Mouse (Mus musculus) G1E (cell line): ENCODE measurements at regions not wholly inside any gene's neighbourhood (a gene's known extent, or its start where the extent isn't known, plus 50 kb on each side); places are given as distances from the start of the nearest gene placed in this dataset.
A peak's percentile ranks its signal among the peaks of the same experiment; 100 is the strongest.

Source experiments
- ATAC-seq: 2 replicates; pipeline ENCODE4 v1.8.0; 2016; ENCODE audit warnings: mild to moderate bottlenecking; ENCODE audit not compliant: insufficient number of reproducible peaks, poor library complexity, low FRiP score, severe bottlenecking; ENCODE audit errors: extremely low read depth
- DNase-seq: peaks from one replicate; pipeline ENCODE4 v3.0.0; 2012; ENCODE audit warnings: low spot score
- H3K27me3 ChIP-seq: 2 replicates; pipeline ENCODE4 v1.6.1; 2012; ENCODE audit warnings: mild to moderate bottlenecking, low read length, inconsistent platforms; ENCODE audit not compliant: insufficient read depth
- H3K36me3 ChIP-seq: replicated peaks from 2 replicates; pipeline ENCODE3; 2012; ENCODE audit warnings: mild to moderate bottlenecking, inconsistent platforms
- H3K4me1 ChIP-seq: 2 replicates; pipeline ENCODE4 v1.6.1; 2012; ENCODE audit warnings: low read depth, low read length, inconsistent platforms, mixed read lengths; ENCODE audit not compliant: insufficient read depth
- H3K4me3 ChIP-seq: 2 replicates; pipeline ENCODE4 v1.5.1; 2012; ENCODE audit warnings: low read depth, mild to moderate bottlenecking, inconsistent platforms, low read length, moderate library complexity, mixed read lengths
- H3K9me3 ChIP-seq: replicated peaks from 2 replicates; pipeline ENCODE4 v1.6.1; 2012; ENCODE audit warnings: inconsistent platforms
- CTCF ChIP-seq: IDR thresholded peaks from 2 replicates; pipeline ENCODE4 v1.5.1; 2012; ENCODE audit warnings: low read depth, low read length, inconsistent platforms, mixed read lengths
- GATA1 ChIP-seq: IDR thresholded peaks from 2 replicates; pipeline ENCODE4 v1.6.1; 2012; ENCODE audit warnings: borderline replicate concordance, low read length, inconsistent platforms, mixed read lengths
- GATA2 ChIP-seq: IDR thresholded peaks from 2 replicates; pipeline ENCODE4 v1.6.1; 2012; ENCODE audit warnings: low read depth, low read length, inconsistent platforms, borderline replicate concordance
- POLR2AphosphoS5 ChIP-seq: IDR thresholded peaks from 2 replicates; pipeline ENCODE4 v1.6.1; 2012; ENCODE audit warnings: low read depth, low read length, inconsistent platforms; ENCODE audit not compliant: insufficient replicate concordance
- TAL1 ChIP-seq: conservative IDR thresholded peaks from 2 replicates; pipeline ENCODE4 v1.6.1; 2012; ENCODE audit warnings: low read depth, low read length, inconsistent platforms, mixed read lengths

DNA sequence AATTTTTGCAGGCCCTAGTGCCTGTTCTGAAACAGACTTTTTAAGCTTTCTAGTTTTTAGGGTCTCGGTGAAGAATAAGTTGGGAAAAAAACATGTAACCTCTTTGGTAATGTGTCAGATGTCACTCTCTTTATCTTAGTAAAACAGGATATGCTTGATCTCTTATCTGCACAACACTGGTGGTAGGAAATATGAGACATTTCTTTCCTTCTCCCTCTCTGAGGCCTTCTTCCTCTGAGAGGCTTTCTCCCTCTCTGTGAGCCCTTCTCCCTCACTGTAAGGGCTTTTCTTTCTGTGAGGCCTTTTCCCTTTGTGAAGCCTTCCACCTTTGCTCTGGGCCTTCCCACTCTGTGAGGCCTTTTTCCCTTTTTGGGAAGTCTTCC, 708.7 kb upstream of the Slit2 start:
- Histone ChIP-seq H3K9me3 (no peaks in the 10 kb centered on the region), H3K36me3 (no peaks in the 10 kb centered on the region), H3K27me3 (no peaks in the 10 kb centered on the region), H3K4me1 (peaks cover 25% of the 10 kb centered on the region), H3K4me3 (no peak overlapping the region)
- DNase-seq (no peak), ATAC-seq (peak; percentile 89)
- TF ChIP-seq TAL1 (peak; percentile 71), POLR2AphosphoS5 (no peak)

DNA sequence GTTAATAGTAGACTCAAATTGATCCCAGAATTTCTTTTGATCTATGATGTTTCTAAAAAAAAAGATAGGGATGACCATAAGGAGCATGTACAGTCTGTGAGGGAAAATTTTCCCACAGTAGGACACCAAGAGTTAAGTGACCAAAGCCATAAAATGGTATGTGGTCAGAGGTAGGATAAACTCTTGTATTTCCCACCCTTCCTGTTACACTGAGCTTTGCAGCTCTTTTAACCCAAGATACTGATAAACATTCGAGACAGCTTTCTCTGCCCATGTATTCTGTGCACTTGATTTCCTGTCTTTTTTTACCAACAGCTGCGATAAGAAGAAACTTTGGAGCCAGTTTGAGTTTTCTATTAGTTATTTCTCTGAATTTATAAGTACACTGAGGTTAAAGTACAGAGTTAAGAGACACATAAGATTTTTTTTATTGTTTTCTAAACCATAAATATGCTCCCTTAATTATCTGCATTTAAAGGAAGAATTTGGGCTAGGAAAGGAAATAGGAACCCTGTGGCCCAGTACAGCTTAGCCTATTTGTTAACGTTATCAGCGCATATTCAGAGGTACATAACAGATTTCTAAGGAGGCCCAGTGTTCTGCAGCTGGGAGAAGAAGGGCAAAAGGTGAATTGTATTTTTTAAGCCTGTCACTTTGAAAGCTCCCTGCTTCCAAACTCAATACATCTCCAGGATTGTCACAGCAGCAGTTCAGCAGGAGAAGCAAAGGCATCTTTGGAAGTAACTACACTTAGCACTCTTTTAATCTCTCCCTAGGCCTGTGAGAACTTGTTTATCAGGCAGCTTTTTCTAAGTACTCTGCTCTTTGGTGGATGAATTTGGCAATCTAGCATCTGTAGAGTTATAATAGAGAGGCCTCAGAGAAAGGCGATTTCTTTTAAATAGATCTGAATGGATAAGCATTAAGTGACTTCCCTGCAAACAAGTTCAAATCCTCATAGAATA, 706.4 kb upstream of the Slit2 start:
- Histone ChIP-seq H3K9me3 (no peaks in the 10 kb centered on the region), H3K27me3 (no peaks in the 10 kb centered on the region), H3K4me1 (peaks cover 24% of the 10 kb centered on the region), H3K4me3 (no peak overlapping the region), H3K36me3 (no peaks in the 10 kb centered on the region)
- no peak for TF ChIP-seq POLR2AphosphoS5
- no peak for TF ChIP-seq GATA2
- no peak for TF ChIP-seq GATA1
- TF ChIP-seq TAL1 = no peak
- ATAC-seq (peak; percentile 25; the same call in 1 of the 2 replicates), DNase-seq (no peak)

- TF ChIP-seq CTCF (no peak), GATA1 (no peak), TAL1 (no peak), GATA2 (no peak), POLR2AphosphoS5 (no peak)
- Histone ChIP-seq H3K4me3 (no peak overlapping the region), H3K36me3 (no peaks in the 10 kb centered on the region), H3K4me1 (peaks cover 9% of the 10 kb centered on the region), H3K9me3 (no peaks in the 10 kb centered on the region), H3K27me3 (no peaks in the 10 kb centered on the region)
- no peak for ATAC-seq
- no peak for DNase-seq
Measured at GRCm38 (mm10) chr5:47279630-47280029, 703.3 kb upstream of the Slit2 start.

- Histone ChIP-seq H3K4me1 (no peaks in the 10 kb centered on the region), H3K36me3 (no peaks in the 10 kb centered on the region), H3K27me3 (no peaks in the 10 kb centered on the region), H3K4me3 (no peak overlapping the region), H3K9me3 (no peaks in the 10 kb centered on the region)
- TF ChIP-seq GATA1 (no peak), CTCF (no peak), POLR2AphosphoS5 (no peak), TAL1 (no peak), GATA2 (no peak)
- no peak for DNase-seq
- ATAC-seq = no peak
Measured at GRCm38 (mm10) chr5:47299602-47300001, 683.3 kb upstream of the Slit2 start.

DNA sequence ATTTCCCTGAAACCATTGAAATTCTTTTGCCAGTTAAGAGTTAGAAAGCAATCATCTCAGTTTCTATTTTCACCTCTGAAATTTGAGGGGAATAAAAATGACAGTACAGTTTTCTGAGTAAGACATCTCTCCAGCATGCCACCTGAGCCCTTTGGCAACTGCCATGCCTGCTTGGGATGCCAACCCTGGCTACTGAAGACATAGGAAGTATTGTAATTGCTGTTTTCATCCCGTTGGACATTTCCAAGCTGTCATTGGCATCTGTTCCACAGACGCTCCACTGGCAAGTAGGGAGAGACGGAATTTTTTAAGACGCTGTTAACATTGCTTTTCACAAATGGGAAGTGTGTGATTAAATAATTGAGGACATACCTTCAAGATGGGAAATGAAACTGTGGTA, 665.4 kb upstream of the Slit2 start:
- ATAC-seq (no peak), DNase-seq (no peak)
- H3K9me3 ChIP-seq = no peaks in the 10 kb centered on the region
- TF ChIP-seq TAL1 (no peak), GATA2 (no peak), POLR2AphosphoS5 (no peak), CTCF (no peak), GATA1 (no peak)
- no peak overlapping the region for H3K4me3 ChIP-seq
- H3K27me3 ChIP-seq = no peaks in the 10 kb centered on the region
- no peaks in the 10 kb centered on the region for H3K4me1 ChIP-seq
- H3K36me3 ChIP-seq = no peaks in the 10 kb centered on the region

- Histone ChIP-seq H3K4me1 (no peaks in the 10 kb centered on the region), H3K4me3 (no peak overlapping the region), H3K9me3 (no peaks in the 10 kb centered on the region), H3K36me3 (no peaks in the 10 kb centered on the region), H3K27me3 (no peaks in the 10 kb centered on the region)
- no peak for TF ChIP-seq POLR2AphosphoS5
- TF ChIP-seq GATA2 = no peak
- no peak for TF ChIP-seq TAL1
- ATAC-seq (no peak), DNase-seq (no peak)
Measured at GRCm38 (mm10) chr5:47318147-47318546, 664.8 kb upstream of the Slit2 start.
